Mouse (Mus musculus) adrenal gland, postnatal 25 days (tissue): ENCODE measurements around the gene Msh5. TPM values are rescaled to one million over a fixed set of nuclear protein-coding genes. Genes with fewer than 3 reads are reported as not detected.
"Not testable (repeated sequence)": the region's sequence is repeated elsewhere in the genome, so short reads cannot be mapped to it uniquely, and the experiment has no call there.

Experiments
- DNase-seq: peaks from one replicate; pipeline ENCODE4 v3.0.0; 2021; ENCODE audit warnings: mixed read lengths
- total RNA-seq: library from RNA; stranded (reverse); gene quantifications from 2 replicates; pipeline ENCODE4 v1.2.3, GENCODE M21; 2021

Gene Msh5
- total RNA-seq, 1 experiment from 2014 or later = 1.3 TPM

DNA sequence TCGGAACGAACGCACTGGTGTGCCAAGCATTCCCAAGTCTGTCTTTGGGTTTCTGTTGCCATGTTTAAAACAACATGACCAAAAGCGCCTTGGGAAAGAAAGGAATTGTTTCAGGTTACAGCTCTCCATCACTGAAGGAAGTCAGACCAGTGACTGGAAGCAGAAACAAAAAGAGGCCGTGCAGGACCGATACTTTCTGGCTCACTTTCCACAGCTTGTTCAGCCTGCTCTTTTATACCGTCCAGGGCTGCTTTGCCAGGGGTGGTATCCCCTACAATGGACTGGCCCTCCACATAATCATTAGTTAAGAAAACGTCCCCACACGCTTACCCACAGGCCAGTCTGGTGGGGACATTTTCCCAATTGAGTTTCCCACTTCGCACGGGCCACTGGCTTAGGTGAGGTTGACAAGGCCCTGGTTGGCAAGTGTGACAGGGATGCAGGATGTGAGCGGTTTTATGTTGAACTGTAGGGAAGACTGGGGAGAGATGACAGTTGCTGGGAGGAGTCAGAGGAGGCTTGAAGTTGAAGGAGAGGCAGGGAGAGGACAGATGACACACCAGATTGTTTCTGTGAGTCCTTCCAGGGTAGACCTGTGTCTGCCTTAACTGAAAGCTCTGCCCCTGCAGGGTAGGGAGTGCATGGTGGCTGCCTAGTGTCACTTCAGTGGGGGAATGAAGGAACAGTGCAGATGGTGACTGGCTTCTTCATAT lies 44.2 kb downstream of the Msh5 start:
- no peak for DNase-seq

- DNase-seq = peak; percentile 24
These were observed 44.9 kb downstream of the Msh5 start for GRCm38 (mm10) chr17:35001452-35002152.

GRCm38 (mm10) chr17:35000717-35001451 lies 45.7 kb downstream of the Msh5 start, which contains the start of gene Vars:
Vars (plus strand) TSS chr17:35000987.
- DNase-seq = peak; percentile 86

- DNase-seq = not testable (repeated sequence)
These were observed 46.5 kb downstream of the Msh5 start for GRCm38 (mm10) chr17:34999871-35000716.

DNA sequence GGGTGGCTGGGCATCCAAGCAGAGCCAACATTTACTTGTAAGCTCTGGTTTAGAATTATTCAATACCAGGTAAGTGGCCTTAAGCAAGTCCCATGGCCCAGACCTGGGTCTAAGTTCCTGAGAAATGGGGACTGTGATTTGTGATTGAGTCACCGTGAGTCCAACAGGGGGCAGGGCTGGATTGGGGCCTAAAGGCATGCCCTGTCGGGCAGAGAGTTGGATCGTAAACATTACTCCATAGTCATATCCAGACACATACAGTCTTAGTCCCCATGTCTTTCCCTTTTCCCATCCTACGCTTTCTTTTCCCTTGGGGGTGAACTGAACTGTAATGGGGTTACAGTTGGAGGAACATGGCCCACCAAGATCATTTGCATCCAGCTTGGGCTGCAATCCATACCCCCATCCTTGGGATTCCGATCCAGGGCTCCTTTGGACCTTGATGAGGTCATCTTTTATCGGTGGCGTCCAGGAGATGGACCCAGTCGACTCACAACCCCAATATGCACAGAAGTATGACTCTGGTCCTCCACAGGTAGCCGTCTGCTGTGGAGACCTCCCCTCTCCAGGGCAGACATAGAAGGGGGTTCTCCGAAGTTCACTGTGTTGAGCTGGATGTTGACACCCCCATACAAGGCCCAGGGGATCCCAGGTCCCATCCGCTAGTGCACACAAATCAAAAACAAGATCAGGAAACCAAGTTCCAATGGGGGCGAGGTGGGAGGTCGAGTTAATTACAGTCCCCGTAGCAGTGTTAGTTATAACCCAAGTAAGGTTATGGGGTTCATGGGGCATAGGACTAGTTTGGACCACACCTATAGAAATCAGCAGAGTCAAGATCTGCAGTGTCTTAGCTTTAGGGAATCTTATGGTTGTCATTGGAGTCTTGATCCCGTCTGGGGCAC lies 47.8 kb downstream of the Msh5 start:
- no peak for DNase-seq

DNA sequence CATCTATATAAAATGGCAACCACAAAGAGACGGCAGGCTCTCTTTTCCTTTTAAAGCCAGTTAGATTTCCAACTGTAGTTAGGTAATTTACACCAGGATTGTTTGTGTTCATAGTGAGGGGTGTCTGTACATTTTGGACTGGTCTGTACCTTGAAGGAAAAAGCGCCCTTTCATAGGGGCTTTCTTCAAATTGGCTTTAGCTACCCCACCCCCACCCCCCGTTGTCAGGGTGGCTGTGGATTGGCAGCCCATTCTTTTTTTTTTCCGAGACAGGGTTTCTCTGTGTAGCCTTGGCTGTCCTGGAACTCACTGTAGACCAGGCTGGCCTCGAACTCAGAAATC lies 49.4 kb downstream of the Msh5 start:
- no peak for DNase-seq

DNA sequence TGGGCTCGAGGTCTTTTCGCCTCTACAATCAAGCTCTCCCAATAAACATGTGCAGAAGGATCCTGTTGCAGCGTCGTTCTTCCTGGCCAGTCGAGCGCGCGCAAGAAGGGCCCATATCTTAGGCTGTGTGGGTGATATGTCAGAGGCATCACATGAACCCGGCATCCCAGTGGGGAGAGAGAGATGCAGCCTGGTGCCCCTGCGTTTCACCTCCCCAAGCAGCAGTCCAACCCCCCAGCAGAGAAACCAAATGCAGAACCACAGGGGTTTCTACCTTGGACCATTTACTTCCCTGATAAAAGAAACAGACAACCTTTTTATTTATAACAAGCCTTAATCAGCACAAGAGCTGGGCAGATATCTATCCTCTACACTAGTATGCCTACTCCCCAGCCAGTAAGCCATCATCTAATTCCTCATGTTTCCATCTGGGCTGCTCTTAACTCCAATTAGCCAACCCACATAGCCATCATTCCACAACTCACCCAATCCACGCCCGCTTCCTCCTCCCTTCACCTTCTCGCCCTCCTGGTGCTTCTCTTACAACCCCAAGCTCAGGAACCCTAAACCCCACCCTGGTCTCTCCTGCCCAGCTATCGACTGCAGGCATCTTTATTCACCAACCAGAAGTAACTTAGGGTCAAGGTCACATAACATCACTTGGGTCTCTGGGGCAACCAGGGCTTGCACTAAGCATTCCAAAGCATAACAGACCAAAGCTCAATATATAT lies 50.0 kb downstream of the Msh5 start:
- DNase-seq = no peak

GRCm38 (mm10) chr17:34995927-34996326 lies 50.6 kb downstream of the Msh5 start:
- not testable (repeated sequence) for DNase-seq

GRCm38 (mm10) chr17:34995192-34995591 lies 51.4 kb downstream of the Msh5 start:
- DNase-seq = not testable (repeated sequence)

DNA sequence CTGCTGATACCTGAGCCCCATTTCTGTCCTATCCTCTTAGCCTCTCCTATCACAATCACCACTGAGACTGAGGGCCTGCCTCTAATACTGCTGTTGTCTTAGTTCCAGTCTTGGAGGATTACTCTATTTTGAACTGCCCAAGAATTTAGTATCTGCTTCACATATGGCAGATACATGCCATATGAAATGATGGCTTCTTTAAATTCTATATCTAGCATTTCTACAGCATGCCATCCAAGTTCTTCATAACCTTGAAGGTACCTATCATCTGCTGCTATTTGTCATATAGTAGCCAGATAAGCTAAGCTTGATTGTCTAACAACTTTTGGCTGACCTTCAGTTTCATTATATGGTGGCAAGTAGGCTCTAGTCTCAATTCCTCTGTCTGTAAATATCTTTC lies 51.8 kb downstream of the Msh5 start:
- no peak for DNase-seq

DNA sequence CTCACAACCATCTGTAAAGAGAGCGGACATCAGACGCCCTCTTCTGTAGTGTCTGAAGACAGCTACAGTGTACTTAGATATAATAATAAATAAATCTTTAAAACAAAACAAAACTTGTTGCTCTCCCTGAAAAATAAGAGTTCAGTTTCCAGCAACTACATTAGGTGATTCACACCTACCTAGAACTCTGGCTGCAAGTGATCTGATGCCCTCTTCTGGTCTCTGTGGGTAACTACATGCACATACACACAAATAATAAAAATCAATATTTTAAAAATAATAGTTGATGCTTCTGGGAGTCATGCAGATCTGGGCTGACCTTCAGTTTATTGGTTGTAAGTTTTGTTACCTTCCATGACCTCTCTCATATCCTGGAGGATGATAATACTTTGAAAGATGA lies 62.3 kb downstream of the Msh5 start:
- DNase-seq = no peak

GRCm38 (mm10) chr17:34982328-34982727 lies 64.2 kb downstream of the Msh5 start:
- no peak for DNase-seq

- DNase-seq = peak; percentile 88
These were observed 64.8 kb downstream of the Msh5 start, which contains the start of gene Lsm2 for GRCm38 (mm10) chr17:34981690-34982180. Lsm2 (plus strand) TSS chr17:34981862.

DNA sequence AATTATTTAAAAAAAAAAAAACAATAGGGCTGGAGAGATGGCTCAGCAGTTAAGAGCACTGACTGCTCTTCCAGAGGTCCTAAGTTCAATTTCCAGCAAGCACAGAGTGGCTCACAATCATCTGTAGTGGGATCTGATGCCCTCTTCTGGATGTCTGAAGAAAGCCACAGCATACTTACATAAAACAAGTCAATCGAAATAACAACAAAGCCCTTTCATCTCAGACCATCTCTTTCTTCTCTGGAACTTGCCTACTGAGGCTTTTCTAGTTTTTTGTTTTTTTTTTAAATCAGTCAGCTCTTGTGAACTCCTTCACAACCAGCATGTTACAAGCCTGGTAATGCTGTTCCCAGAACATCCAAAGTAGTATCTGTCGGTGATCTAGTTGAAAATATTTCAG lies 65.9 kb downstream of the Msh5 start:
- no peak for DNase-seq

- DNase-seq = no peak
These were observed 66.9 kb downstream of the Msh5 start for GRCm38 (mm10) chr17:34979631-34980030.

Other genes with a start within 250 kb of the Msh5 start
- gene Cyp21a1, start 242.2 kb downstream of the Msh5 start, total RNA-seq = 6,026 and 7,512 TPM in 2 replicates
- gene Stk19, start 209.8 kb downstream of the Msh5 start, total RNA-seq = 45.1 and 45.5 TPM in 2 replicates
- gene Dxo, start 209.7 kb downstream of the Msh5 start, total RNA-seq = 54.8 and 65.0 TPM in 2 replicates
- gene Skiv2l, start 196.5 kb downstream of the Msh5 start, total RNA-seq = 69.2 and 79.3 TPM in 2 replicates
- 57.9 and 61.6 TPM in 2 replicates for gene Nelfe, start 196.4 kb downstream of the Msh5 start, total RNA-seq
- 6.5 and 18.6 TPM in 2 replicates for gene Cfb, start 184.2 kb downstream of the Msh5 start, total RNA-seq
- gene Zbtb12, start 167.3 kb downstream of the Msh5 start, total RNA-seq = 15.0 and 22.5 TPM in 2 replicates
- gene Gm20547, start 164.7 kb downstream of the Msh5 start, total RNA-seq = not detected in 2 replicates
- gene C2, start 148.5 kb downstream of the Msh5 start, total RNA-seq = 71.7 and 86.4 TPM in 2 replicates
- gene Ehmt2, start 148.3 kb downstream of the Msh5 start, total RNA-seq = 158 and 186 TPM in 2 replicates
- gene Slc44a4, start 132.3 kb downstream of the Msh5 start, total RNA-seq = 1.7 and 2.4 TPM in 2 replicates
- 26.1 and 27.6 TPM in 2 replicates for gene Neu1, start 115.5 kb downstream of the Msh5 start, total RNA-seq
- 29.0 and 79.3 TPM in 2 replicates for gene Hspa1b, start 87.5 kb downstream of the Msh5 start, total RNA-seq
- not detected in 2 replicates for gene Gm20481, start 76.8 kb downstream of the Msh5 start, total RNA-seq
- 18.9 and 33.6 TPM in 2 replicates for gene Hspa1a, start 74.6 kb downstream of the Msh5 start, total RNA-seq
- gene Hspa1l, start 74.0 kb downstream of the Msh5 start, total RNA-seq = 0.27 TPM in 1 of 2 replicates, not detected in the other
- 39.6 and 51.2 TPM in 2 replicates for gene Lsm2, start 64.9 kb downstream of the Msh5 start, total RNA-seq
- 62.4 and 64.8 TPM in 2 replicates for gene Vars, start 45.8 kb downstream of the Msh5 start, total RNA-seq
- gene Vwa7, start 30.2 kb downstream of the Msh5 start, total RNA-seq = 0.57 and 0.97 TPM in 2 replicates
- gene Sapcd1, start 18.7 kb downstream of the Msh5 start, total RNA-seq = 0.61 TPM in 1 of 2 replicates, not detected in the other
- gene Clic1, start 3.2 kb upstream of the Msh5 start, total RNA-seq = 79.7 and 90.5 TPM in 2 replicates
- 14.2 and 17.8 TPM in 2 replicates for gene Ddah2, start 12.3 kb upstream of the Msh5 start, total RNA-seq
- not detected in 2 replicates for gene Ly6g6c, start 18.6 kb upstream of the Msh5 start, total RNA-seq
- gene Mpig6b, start 19.4 kb upstream of the Msh5 start, total RNA-seq = 0.24 TPM in 1 of 2 replicates, not detected in the other
- not detected in 2 replicates for gene Ly6g6e, start 30.2 kb upstream of the Msh5 start, total RNA-seq
- gene Ly6g6d, start 31.3 kb upstream of the Msh5 start, total RNA-seq = 1.5 and 2.0 TPM in 2 replicates
- gene Ly6g6f, start 38.9 kb upstream of the Msh5 start, total RNA-seq = not detected in 2 replicates
- gene Abhd16a, start 42.5 kb upstream of the Msh5 start, total RNA-seq = 67.1 and 84.9 TPM in 2 replicates
- gene Ly6g5c, start 61.5 kb upstream of the Msh5 start, total RNA-seq = not detected in 2 replicates
- 0.30 and 0.81 TPM in 2 replicates for gene Ly6g5b, start 68.7 kb upstream of the Msh5 start, total RNA-seq
- gene Gpank1, start 74.7 kb upstream of the Msh5 start, total RNA-seq = 19.0 and 19.4 TPM in 2 replicates
- gene Csnk2b, start 75.3 kb upstream of the Msh5 start, total RNA-seq = 201 and 272 TPM in 2 replicates
- gene D17H6S53E, start 79.6 kb upstream of the Msh5 start, total RNA-seq = 23.0 and 29.7 TPM in 2 replicates
- 2.9 TPM in 1 of 2 replicates, not detected in the other for gene Apom, start 85.3 kb upstream of the Msh5 start, total RNA-seq
- 403 and 461 TPM in 2 replicates for gene Bag6, start 88.4 kb upstream of the Msh5 start, total RNA-seq
- 268 and 310 TPM in 2 replicates for gene Prrc2a, start 118.2 kb upstream of the Msh5 start, total RNA-seq
- 2.3 and 3.0 TPM in 2 replicates for gene Aif1, start 129.3 kb upstream of the Msh5 start, total RNA-seq
- 5.2 TPM in 1 of 2 replicates, not detected in the other for gene Lst1, start 141.7 kb upstream of the Msh5 start, total RNA-seq
- gene Ltb, start 147.7 kb upstream of the Msh5 start, total RNA-seq = 2.8 and 8.5 TPM in 2 replicates
- 0.58 and 0.76 TPM in 2 replicates for gene Tnf, start 155.3 kb upstream of the Msh5 start, total RNA-seq
- 0.30 TPM in 1 of 2 replicates, not detected in the other for gene Lta, start 158.6 kb upstream of the Msh5 start, total RNA-seq
- gene Gm16181, start 174.1 kb upstream of the Msh5 start, total RNA-seq = not detected in 2 replicates
- 8.0 and 8.4 TPM in 2 replicates for gene Atp6v1g2, start 186.9 kb upstream of the Msh5 start, total RNA-seq
- 18.3 and 24.1 TPM in 2 replicates for gene Nfkbil1, start 189.0 kb upstream of the Msh5 start, total RNA-seq
- gene Ddx39b, start 195.0 kb upstream of the Msh5 start, total RNA-seq = 237 and 249 TPM in 2 replicates
- gene H2-D1, start 216.0 kb upstream of the Msh5 start, total RNA-seq = 86.1 and 109 TPM in 2 replicates